Mouse (Mus musculus): ENCODE results near the gene Pygo1.

The Pygo1 gene

GRCm38 (mm10) chr9:72936301-72936700 is 10.9 kb downstream of the Pygo1 start:
- no peak for DNase-seq

GRCm38 (mm10) chr9:72943424-72943823 is 18.0 kb downstream of the Pygo1 start:
- no peak for DNase-seq

GRCm38 (mm10) chr9:72944286-72944685 is 18.8 kb downstream of the Pygo1 start:
- DNase-seq = no peak

- no peak for DNase-seq
Measured at GRCm38 (mm10) chr9:72947010-72947409, 21.6 kb downstream of the Pygo1 start.

- DNase-seq = no peak
Measured at GRCm38 (mm10) chr9:72949572-72949971, 24.1 kb downstream of the Pygo1 start.

GRCm38 (mm10) chr9:72954746-72955145 is 29.3 kb downstream of the Pygo1 start:
- no peak for DNase-seq

- peak; percentile 29 for DNase-seq
Measured at GRCm38 (mm10) chr9:72955546-72955945, 30.1 kb downstream of the Pygo1 start.

GRCm38 (mm10) chr9:72958521-72959450 is 33.3 kb downstream of the Pygo1 start, which contains the start of the genes Dyx1c1 and Gm44503:
Dyx1c1 (plus strand) TSS chr9:72958785.
Gm44503 (plus strand) TSS chr9:72958852.
- peak; percentile 74 for DNase-seq

GRCm38 (mm10) chr9:72961346-72961745 is 35.9 kb downstream of the Pygo1 start:
- DNase-seq = no peak

- DNase-seq = no peak
Measured at GRCm38 (mm10) chr9:72961959-72962358, 36.5 kb downstream of the Pygo1 start.

GRCm38 (mm10) chr9:72968349-72969061 is 43.1 kb downstream of the Pygo1 start:
- peak; percentile 39 for DNase-seq

GRCm38 (mm10) chr9:72969874-72970273 is 44.4 kb downstream of the Pygo1 start:
- DNase-seq = no peak

- no peak for DNase-seq
Measured at GRCm38 (mm10) chr9:72972435-72972834, 47.0 kb downstream of the Pygo1 start.

GRCm38 (mm10) chr9:72972984-72973383 is 47.5 kb downstream of the Pygo1 start:
- DNase-seq = no peak

- no peak for DNase-seq
Measured at GRCm38 (mm10) chr9:72974734-72975133, 49.3 kb downstream of the Pygo1 start.

- no peak for DNase-seq
Measured at GRCm38 (mm10) chr9:72975242-72975641, 49.8 kb downstream of the Pygo1 start.

GRCm38 (mm10) chr9:72983066-72983465 is 57.6 kb downstream of the Pygo1 start:
- DNase-seq = no peak

- peak; percentile 93 for DNase-seq
Measured at GRCm38 (mm10) chr9:72985250-72986220, 60.1 kb downstream of the Pygo1 start, which contains the start of the genes Ccpg1os and Ccpg1. Ccpg1os (minus strand) TSS chr9:72985382. Ccpg1 (plus strand) TSS chr9:72985429.

GRCm38 (mm10) chr9:72987703-72988102 is 62.3 kb downstream of the Pygo1 start:
- no peak for DNase-seq

GRCm38 (mm10) chr9:72988706-72989105 is 63.3 kb downstream of the Pygo1 start:
- DNase-seq = no peak

- no peak for DNase-seq
Measured at GRCm38 (mm10) chr9:72991420-72991819, 66.0 kb downstream of the Pygo1 start.

GRCm38 (mm10) chr9:72992576-72992975 is 67.1 kb downstream of the Pygo1 start:
- DNase-seq = no peak

All from right cerebral cortex, postnatal 4 days (tissue).